Mouse (Mus musculus) limb, embryonic 13.5 days (tissue): Measurements from ENCODE around the gene Sod1. TPM values are rescaled to one million over a fixed set of nuclear protein-coding genes. Genes with fewer than 3 reads are reported as not detected.
A peak's percentile ranks its signal among the peaks of the same experiment; 100 is the strongest.

Experiments used
- ATAC-seq: fragments of 200-750 bp; cut with Nextera tagmentation; 2 replicates; pipeline ENCODE4 v1.8.0; 2017; ENCODE audit warnings: low read depth, moderate number of reproducible peaks, moderate TSS enrichment; ENCODE audit not compliant: low FRiP score
- H3K27ac ChIP-seq: fragments of 300-500 bp; sonication (generic); 2 replicates; pipeline ENCODE4 v1.5.1; 2015; ENCODE audit warnings: inconsistent platforms, mild to moderate bottlenecking, moderate library complexity
- H3K27me3 ChIP-seq: fragments of 300-500 bp; sonication (generic); 2 replicates; pipeline ENCODE4 v1.6.1; 2015; ENCODE audit warnings: mild to moderate bottlenecking, inconsistent platforms
- H3K36me3 ChIP-seq: fragments of 300-500 bp; sonication (generic); 2 replicates; pipeline ENCODE4 v1.6.1; 2015; ENCODE audit warnings: inconsistent platforms, mild to moderate bottlenecking, moderate library complexity
- H3K4me1 ChIP-seq: fragments of 300-500 bp; sonication (generic); 2 replicates; pipeline ENCODE4 v1.6.1; 2015; ENCODE audit warnings: inconsistent platforms
- H3K4me2 ChIP-seq: fragments of 300-500 bp; sonication (generic); replicated peaks from 2 replicates; pipeline ENCODE4 v1.6.1; 2015; ENCODE audit warnings: inconsistent platforms, mild to moderate bottlenecking, moderate library complexity
- H3K4me3 ChIP-seq: fragments of 300-500 bp; sonication (generic); 2 replicates; pipeline ENCODE4 v1.5.1; 2015; ENCODE audit warnings: moderate library complexity, mild to moderate bottlenecking, inconsistent platforms
- H3K9ac ChIP-seq: fragments of 300-500 bp; sonication (generic); 2 replicates; pipeline ENCODE4 v1.6.1; 2015; ENCODE audit warnings: mild to moderate bottlenecking, inconsistent platforms
- H3K9me3 ChIP-seq: fragments of 300-500 bp; sonication (generic); 2 replicates; pipeline ENCODE4 v1.6.1; 2016; ENCODE audit warnings: inconsistent platforms
- WGBS: fragments of 180-500 bp; shearing (Covaris S2); methylation state at CpG from one replicate; pipeline ENCODE4 v1.1.7; 2015; 5-methylcytosine and 5-hydroxymethylcytosine counted together
- polyA plus RNA-seq: library from polyadenylated mRNA; unstranded; fragments of >200 nt; fragmentation: Nextera tagmentation; extraction: Ambion mirVana; gene quantifications from 2 replicates; pipeline ENCODE4 v1.2.1, GENCODE M21; 2015

The Sod1 gene
- polyA plus RNA-seq, 1 experiment from 2014 or later = 1,085 TPM

GRCm38 (mm10) chr16:90193719-90194118 lies 26.8 kb upstream of the Sod1 start:
- no peak for ATAC-seq

GRCm38 (mm10) chr16:90196688-90197240 lies 23.8 kb upstream of the Sod1 start:
- Histone ChIP-seq H3K4me1 (peaks cover 6% of the 10 kb centered on the region), H3K4me3 (no peak overlapping the region), H3K9ac (no peak overlapping the region), H3K4me2 (peak overlapping the region; percentile 62), H3K27ac (no peak overlapping the region), H3K9me3 (no peaks in the 10 kb centered on the region), H3K36me3 (no peaks in the 10 kb centered on the region), H3K27me3 (no peaks in the 10 kb centered on the region)
- WGBS = 90% methylated on average over 7 of the region's 7 CpGs
- no peak for ATAC-seq

More at GRCm38 (mm10) chr16:90193719-90194118, 26.8 kb upstream of the Sod1 start:
- no peaks in the 10 kb centered on the region for H3K36me3 ChIP-seq
- H3K9me3 ChIP-seq = no peaks in the 10 kb centered on the region
- no peak overlapping the region for H3K4me2 ChIP-seq
- peaks cover 6% of the 10 kb centered on the region for H3K4me1 ChIP-seq
- H3K27me3 ChIP-seq = no peaks in the 10 kb centered on the region
- no peak overlapping the region for H3K4me3 ChIP-seq
- no peak overlapping the region for H3K27ac ChIP-seq
- no peak overlapping the region for H3K9ac ChIP-seq

- Histone ChIP-seq H3K4me2 (peak overlapping the region; percentile 62), H3K9me3 (no peaks in the 10 kb centered on the region), H3K4me3 (peak overlapping the region; percentile 44), H3K27ac (peak overlapping the region; percentile 52; the same call in 1 of the 2 replicates), H3K27me3 (no peaks in the 10 kb centered on the region), H3K4me1 (peaks cover 9% of the 10 kb centered on the region), H3K36me3 (no peaks in the 10 kb centered on the region), H3K9ac (peak overlapping the region; percentile 63)
- WGBS = 2% methylated on average over 22 of the region's 22 CpGs
- ATAC-seq = peak; percentile 93
These were observed 23.1 kb upstream of the Sod1 start for GRCm38 (mm10) chr16:90197337-90197973.

GRCm38 (mm10) chr16:90198626-90199025 lies 21.9 kb upstream of the Sod1 start:
- Histone ChIP-seq H3K9ac (no peak overlapping the region), H3K9me3 (no peaks in the 10 kb centered on the region), H3K27ac (no peak overlapping the region), H3K4me1 (peaks cover 12% of the 10 kb centered on the region), H3K36me3 (no peaks in the 10 kb centered on the region), H3K27me3 (no peaks in the 10 kb centered on the region), H3K4me2 (no peak overlapping the region), H3K4me3 (no peak overlapping the region)
- ATAC-seq = no peak
- 84% methylated on average over 6 of the region's 6 CpGs for WGBS

- H3K4me3 ChIP-seq = no peak overlapping the region
- no peak overlapping the region for H3K9ac ChIP-seq
- H3K36me3 ChIP-seq = no peaks in the 10 kb centered on the region
- H3K4me1 ChIP-seq = peaks cover 12% of the 10 kb centered on the region
- no peak overlapping the region for H3K4me2 ChIP-seq
- H3K27me3 ChIP-seq = no peaks in the 10 kb centered on the region
- no peak overlapping the region for H3K27ac ChIP-seq
- ATAC-seq = no peak
- H3K9me3 ChIP-seq = no peaks in the 10 kb centered on the region
- WGBS = 88% methylated on average over 10 of the region's 10 CpGs
These were observed 21.4 kb upstream of the Sod1 start for GRCm38 (mm10) chr16:90199174-90199573.

- ATAC-seq = no peak
- H3K4me3 ChIP-seq = no peak overlapping the region
- WGBS = 65% methylated on average over 19 of the region's 19 CpGs
- H3K27ac ChIP-seq = no peak overlapping the region
- H3K4me2 ChIP-seq = no peak overlapping the region
- peaks cover 12% of the 10 kb centered on the region for H3K4me1 ChIP-seq
- no peaks in the 10 kb centered on the region for H3K36me3 ChIP-seq
- no peaks in the 10 kb centered on the region for H3K27me3 ChIP-seq
- H3K9me3 ChIP-seq = no peaks in the 10 kb centered on the region
- no peak overlapping the region for H3K9ac ChIP-seq
These were observed 18.4 kb upstream of the Sod1 start for GRCm38 (mm10) chr16:90202140-90202539.

- Histone ChIP-seq H3K27ac (no peak overlapping the region), H3K4me1 (peaks cover 6% of the 10 kb centered on the region; the same call in 1 of the 2 replicates), H3K36me3 (no peaks in the 10 kb centered on the region), H3K4me2 (no peak overlapping the region), H3K4me3 (no peak overlapping the region), H3K9ac (no peak overlapping the region), H3K27me3 (no peaks in the 10 kb centered on the region), H3K9me3 (no peaks in the 10 kb centered on the region)
- no peak for ATAC-seq
- WGBS = 79% methylated on average over 6 of the region's 6 CpGs
These were observed 17.2 kb upstream of the Sod1 start for GRCm38 (mm10) chr16:90203226-90203962.

- no peaks in the 10 kb centered on the region for H3K9me3 ChIP-seq
- WGBS = 93% methylated on average over 2 of the region's 2 CpGs
- no peaks in the 10 kb centered on the region for H3K36me3 ChIP-seq
- H3K4me3 ChIP-seq = no peak overlapping the region
- no peak overlapping the region for H3K27ac ChIP-seq
- no peak overlapping the region for H3K4me2 ChIP-seq
- ATAC-seq = no peak
- H3K4me1 ChIP-seq = peaks cover 6% of the 10 kb centered on the region; the same call in 1 of the 2 replicates
- H3K27me3 ChIP-seq = no peaks in the 10 kb centered on the region
- no peak overlapping the region for H3K9ac ChIP-seq
These were observed 15.7 kb upstream of the Sod1 start for GRCm38 (mm10) chr16:90204868-90205267.

GRCm38 (mm10) chr16:90208996-90209395 lies 11.6 kb upstream of the Sod1 start:
- Histone ChIP-seq H3K27ac (no peak overlapping the region), H3K27me3 (no peaks in the 10 kb centered on the region), H3K36me3 (no peaks in the 10 kb centered on the region), H3K4me1 (no peaks in the 10 kb centered on the region), H3K9me3 (no peaks in the 10 kb centered on the region), H3K4me3 (no peak overlapping the region), H3K9ac (no peak overlapping the region), H3K4me2 (no peak overlapping the region)
- 70% methylated on average over 3 of the region's 3 CpGs for WGBS
- ATAC-seq = no peak

GRCm38 (mm10) chr16:90210717-90211116 lies 9.8 kb upstream of the Sod1 start:
- H3K9ac ChIP-seq = no peak overlapping the region
- no peak overlapping the region for H3K4me3 ChIP-seq
- WGBS = 80% methylated on average over 10 of the region's 10 CpGs
- no peaks in the 10 kb centered on the region for H3K36me3 ChIP-seq
- ATAC-seq = no peak
- H3K27ac ChIP-seq = no peak overlapping the region
- H3K27me3 ChIP-seq = no peaks in the 10 kb centered on the region
- H3K4me1 ChIP-seq = no peaks in the 10 kb centered on the region
- H3K9me3 ChIP-seq = no peaks in the 10 kb centered on the region
- no peak overlapping the region for H3K4me2 ChIP-seq

- 75% methylated on average over 8 of the region's 8 CpGs for whole genome bisulfite sequencing
- no peaks in the 10 kb centered on the region for H3K36me3 ChIP-seq
- H3K4me3 ChIP-seq = no peak overlapping the region
- no peaks in the 10 kb centered on the region for H3K27me3 ChIP-seq
- H3K4me1 ChIP-seq = no peaks in the 10 kb centered on the region
- no peaks in the 10 kb centered on the region for H3K9me3 ChIP-seq
- no peak overlapping the region for H3K27ac ChIP-seq
- no peak for ATAC-seq
- no peak overlapping the region for H3K4me2 ChIP-seq
- H3K9ac ChIP-seq = no peak overlapping the region
These were observed 8.8 kb upstream of the Sod1 start for GRCm38 (mm10) chr16:90211767-90212166.

- Histone ChIP-seq H3K9ac (no peak overlapping the region), H3K4me2 (no peak overlapping the region), H3K9me3 (no peaks in the 10 kb centered on the region), H3K27ac (no peak overlapping the region), H3K36me3 (no peaks in the 10 kb centered on the region), H3K4me3 (no peak overlapping the region), H3K4me1 (no peaks in the 10 kb centered on the region), H3K27me3 (no peaks in the 10 kb centered on the region)
- no peak for ATAC-seq
- WGBS = 78% methylated on average over 12 of the region's 12 CpGs
These were observed 6.8 kb upstream of the Sod1 start for GRCm38 (mm10) chr16:90213477-90214339.
